Mouse (Mus musculus) c-Kit-positive CD71-positive TER-119-positive erythroid progenitor cells, embryonic 14.5 days (primary cell): ENCODE measurements around the gene Mlh3.

ENCODE experiments used
- DNase-seq: peaks from one replicate; pipeline ENCODE4 v3.0.0-alpha.2; 2013; ENCODE audit warnings: low spot score

Gene Mlh3

GRCm38 (mm10) chr12:85192461-85193108 lies 77.8 kb downstream of the Mlh3 start:
- DNase-seq, result no peak

- DNase-seq, result no peak
Measured at GRCm38 (mm10) chr12:85190290-85190689, 80.1 kb downstream of the Mlh3 start.

- DNase-seq, result no peak
Measured at GRCm38 (mm10) chr12:85186361-85186760, 84.0 kb downstream of the Mlh3 start.

GRCm38 (mm10) chr12:85185810-85186209 lies 84.6 kb downstream of the Mlh3 start:
- DNase-seq, result no peak
